Mouse (Mus musculus): ENCODE results near the gene Tsnaxip1.

The Tsnaxip1 gene

GRCm38 (mm10) chr8:105860143-105860981 is 32.8 kb downstream of the Tsnaxip1 start, which contains the start of gene Nutf2:
TSS of gene Nutf2 (plus strand) at chr8:105860580.
- peak; percentile 89 to 96 for DNase-seq (ENCODE audit: low spot score in 2 of 2)

- DNase-seq (ENCODE audit: low spot score in 2 of 2), result no peak
Observed at GRCm38 (mm10) chr8:105861951-105862350, 34.4 kb downstream of the Tsnaxip1 start.

- no peak for DNase-seq (ENCODE audit: low spot score in 2 of 2)
Observed at GRCm38 (mm10) chr8:105866364-105867029, 39.0 kb downstream of the Tsnaxip1 start.

- no peak for DNase-seq (ENCODE audit: low spot score in 2 of 2)
Observed at GRCm38 (mm10) chr8:105874301-105874700, 46.8 kb downstream of the Tsnaxip1 start.

- peak; percentile 84 for DNase-seq (ENCODE audit: low spot score in 2 of 2)
Observed at GRCm38 (mm10) chr8:105880754-105881520, 53.4 kb downstream of the Tsnaxip1 start, which contains the start of gene Edc4. TSS of gene Edc4 (plus strand) at chr8:105880881.

- no peak for DNase-seq (ENCODE audit: low spot score in 2 of 2)
Observed at GRCm38 (mm10) chr8:105889756-105890465, 62.4 kb downstream of the Tsnaxip1 start.

GRCm38 (mm10) chr8:105890870-105891269 is 63.3 kb downstream of the Tsnaxip1 start:
- DNase-seq (ENCODE audit: low spot score in 2 of 2), result no peak

- no peak for DNase-seq (ENCODE audit: low spot score in 2 of 2)
Observed at GRCm38 (mm10) chr8:105892432-105892831, 64.9 kb downstream of the Tsnaxip1 start.

- DNase-seq (ENCODE audit: low spot score in 2 of 2), result peak; percentile 25 to 66
Observed at GRCm38 (mm10) chr8:105893339-105893738, 65.8 kb downstream of the Tsnaxip1 start, which contains the start of gene Nrn1l. TSS of gene Nrn1l (plus strand) at chr8:105893567.

All from urinary bladder, postnatal 36 days (tissue).